Mouse (Mus musculus) c-Kit-positive CD71-positive TER-119-negative erythroid progenitor cells, embryonic 14.5 days (primary cell): ENCODE data around the gene Evc.

Experiments used
- DNase-seq: peaks from one replicate; pipeline ENCODE4 v3.0.0-alpha.2; 2013; ENCODE audit warnings: low read depth

Gene Evc

GRCm38 (mm10) chr5:37298370-37298769 lies 38.3 kb downstream of the Evc start:
- peak; percentile 6 for DNase-seq

- no peak for DNase-seq
Measured at GRCm38 (mm10) chr5:37296717-37297116, 40.0 kb downstream of the Evc start.

GRCm38 (mm10) chr5:37290983-37291382 lies 45.7 kb downstream of the Evc start:
- no peak for DNase-seq

DNA sequence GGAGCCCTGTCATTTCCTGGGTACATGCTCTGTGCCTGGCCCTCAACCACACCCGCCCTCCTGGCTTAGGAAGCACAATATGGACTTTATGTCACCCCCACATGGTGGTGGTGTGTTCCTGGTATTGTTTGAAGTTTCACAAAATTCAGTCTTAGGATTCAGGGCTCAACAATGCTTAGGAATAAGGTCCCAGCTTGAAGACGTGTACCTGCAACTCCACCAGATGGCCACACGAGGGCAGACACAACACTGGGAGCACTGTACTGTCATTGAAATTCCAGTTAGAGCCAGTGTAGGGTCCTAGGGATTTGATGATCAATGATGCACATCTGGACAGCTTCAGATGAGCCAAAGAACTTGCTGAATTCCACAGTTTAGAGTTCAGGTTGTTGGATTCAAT lies 47.5 kb downstream of the Evc start:
- peak; percentile 15 for DNase-seq

DNA sequence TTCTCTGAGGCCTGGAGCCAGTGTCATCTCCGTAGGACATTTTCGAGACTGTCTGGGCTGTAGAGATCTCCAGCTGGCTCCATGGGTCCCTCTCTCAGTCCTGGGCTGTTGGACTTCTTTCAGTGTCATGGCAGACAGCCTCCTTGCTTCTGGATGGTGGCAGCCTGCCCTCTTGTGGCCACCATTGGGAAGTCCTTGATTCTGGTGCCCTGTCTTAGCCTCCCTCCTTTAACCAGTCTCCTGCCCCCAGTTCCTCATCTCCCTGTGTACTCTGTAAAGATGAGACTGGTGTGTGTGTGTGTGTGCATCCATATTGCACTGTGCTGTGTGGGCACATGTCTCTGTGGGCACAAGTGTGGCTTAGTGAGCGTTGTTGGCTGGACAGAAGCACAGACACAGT lies 48.3 kb downstream of the Evc start:
- DNase-seq = peak; percentile 9

DNA sequence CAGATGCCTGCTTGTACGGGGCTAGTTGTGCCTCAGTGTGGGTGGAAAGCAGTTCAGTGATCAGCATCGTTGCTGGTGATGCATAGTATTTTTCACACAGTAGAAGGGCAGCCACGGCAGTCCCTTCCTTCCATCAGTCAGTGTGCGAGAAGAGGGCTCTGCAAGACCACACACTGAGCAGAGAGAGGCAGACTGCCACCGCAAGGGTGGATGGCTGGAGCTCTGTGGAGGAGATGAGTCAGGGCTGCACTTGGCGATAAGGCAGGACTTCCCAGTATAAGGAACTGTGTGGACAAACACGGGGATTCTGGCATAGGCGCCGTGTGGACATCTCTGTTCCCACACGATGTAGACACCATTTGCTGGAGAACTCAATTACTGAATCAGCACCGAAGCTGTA lies 55.7 kb downstream of the Evc start:
- DNase-seq = no peak

- DNase-seq = no peak
Measured at GRCm38 (mm10) chr5:37263816-37264215, 72.9 kb downstream of the Evc start.

DNA sequence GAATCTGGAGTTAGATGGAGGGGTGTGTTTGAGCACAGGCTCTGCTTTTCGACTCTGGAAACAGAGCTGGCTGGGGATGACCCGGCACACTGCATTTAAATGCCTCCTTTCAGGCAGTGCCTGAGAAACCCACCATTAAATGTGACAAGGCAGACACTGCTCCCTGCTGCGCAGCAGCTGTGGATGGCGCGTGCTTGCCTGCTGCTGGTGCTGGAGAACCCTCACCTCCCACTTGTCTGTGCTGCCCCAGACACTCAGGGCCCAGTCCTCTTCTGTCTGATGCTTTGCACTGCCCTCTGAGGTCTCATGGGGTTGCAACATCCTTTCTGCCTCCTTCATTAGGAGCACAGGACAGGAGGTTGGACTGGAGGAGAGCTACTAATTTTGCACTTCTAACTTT lies 75.0 kb downstream of the Evc start:
- DNase-seq = no peak

DNA sequence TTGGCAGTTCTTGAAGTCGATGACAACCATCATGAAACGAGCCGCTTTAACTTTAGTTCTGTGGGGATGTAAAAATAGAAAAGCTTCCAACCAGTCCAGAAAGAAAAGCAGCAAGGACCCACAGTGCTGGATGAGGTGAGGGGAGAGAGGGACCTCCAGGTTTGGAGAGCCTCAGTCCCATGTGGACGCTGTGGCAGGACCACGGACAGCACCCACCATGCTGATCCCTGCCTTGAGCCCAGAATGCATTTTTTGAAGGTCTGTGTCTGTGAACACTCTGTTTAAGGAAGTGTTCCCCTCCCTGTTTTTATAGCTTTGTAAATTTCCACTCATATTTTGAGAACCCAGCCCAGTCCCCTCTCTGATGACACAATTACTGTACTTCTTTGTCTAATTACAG lies 79.5 kb downstream of the Evc start:
- DNase-seq = no peak

DNA sequence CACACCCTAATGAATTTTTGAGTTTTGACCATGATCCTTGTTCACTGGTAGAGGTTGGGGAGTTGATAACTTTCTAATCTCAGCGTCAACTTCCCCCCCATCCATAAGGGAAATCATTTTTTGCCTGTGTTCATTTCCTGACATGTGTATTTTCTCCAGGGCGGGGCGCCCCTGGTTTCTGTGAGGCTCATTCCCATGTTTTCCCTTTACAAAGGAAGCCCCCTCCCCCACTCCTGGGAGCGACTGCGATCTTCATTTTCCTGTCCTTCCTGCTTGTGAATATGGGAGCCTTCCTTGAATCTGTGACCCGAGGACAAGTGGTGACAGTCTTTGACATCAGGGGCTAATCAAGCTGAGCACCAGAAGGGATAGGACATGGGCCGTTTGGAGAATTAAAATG lies 79.9 kb downstream of the Evc start:
- no peak for DNase-seq

- no peak for DNase-seq
Measured at GRCm38 (mm10) chr5:37254523-37254922, 82.2 kb downstream of the Evc start.

- no peak for DNase-seq
Measured at GRCm38 (mm10) chr5:37252101-37252804, 84.4 kb downstream of the Evc start.

DNA sequence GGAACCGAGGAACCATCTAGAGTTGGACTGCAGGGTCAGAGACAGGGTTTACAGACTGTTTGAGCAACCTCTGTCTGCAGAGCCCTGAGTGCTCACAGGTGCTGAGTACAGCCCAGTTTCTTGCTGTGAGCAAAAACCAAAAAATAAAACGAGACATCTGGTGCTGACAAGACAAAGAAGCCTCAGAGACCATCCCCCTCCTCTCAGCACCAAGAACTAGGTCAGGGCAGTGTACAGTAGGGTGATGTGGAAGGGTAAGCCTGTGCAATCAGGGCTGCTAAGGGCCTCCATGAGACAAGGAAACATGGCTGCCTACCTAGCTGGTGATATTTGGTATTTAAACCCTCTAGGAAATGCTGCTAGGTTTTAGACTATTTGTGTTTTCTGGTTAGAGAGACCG lies 85.1 kb downstream of the Evc start:
- no peak for DNase-seq

GRCm38 (mm10) chr5:37248870-37249269 lies 87.8 kb downstream of the Evc start:
- DNase-seq = no peak

- no peak for DNase-seq
Measured at GRCm38 (mm10) chr5:37247456-37247855, 89.2 kb downstream of the Evc start.

GRCm38 (mm10) chr5:37246138-37246910 lies 90.4 kb downstream of the Evc start:
- DNase-seq = no peak

GRCm38 (mm10) chr5:37245651-37246050 lies 91.0 kb downstream of the Evc start:
- DNase-seq = no peak

DNA sequence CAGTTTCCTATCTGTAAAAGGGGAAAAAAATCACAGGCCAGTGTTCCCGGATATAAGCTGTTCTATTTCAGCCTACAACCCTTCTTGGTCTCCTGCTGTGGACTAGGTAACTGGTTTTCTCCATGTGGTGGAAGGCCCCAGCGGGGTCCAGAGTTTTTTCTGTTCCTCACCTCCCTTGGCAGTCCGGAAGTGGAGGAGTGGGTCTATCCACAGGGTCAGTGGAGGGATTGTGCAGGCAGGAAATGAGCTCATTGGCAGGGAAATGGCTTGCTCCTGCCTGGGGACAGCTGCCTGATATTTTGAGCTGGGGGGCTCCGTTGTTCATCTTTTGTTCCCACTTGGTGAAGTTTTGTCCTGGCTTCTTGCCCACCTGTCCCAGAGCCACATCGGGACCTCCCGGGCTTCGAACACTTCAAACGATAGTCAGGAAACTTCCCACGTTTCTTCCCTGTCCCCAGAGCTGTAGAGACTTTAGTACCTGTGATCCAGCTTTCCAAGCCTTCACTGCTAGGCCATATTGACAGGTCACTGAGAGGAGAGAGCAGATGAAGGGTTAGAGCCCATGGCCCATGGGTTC lies 91.9 kb downstream of the Evc start:
- DNase-seq = no peak

DNA sequence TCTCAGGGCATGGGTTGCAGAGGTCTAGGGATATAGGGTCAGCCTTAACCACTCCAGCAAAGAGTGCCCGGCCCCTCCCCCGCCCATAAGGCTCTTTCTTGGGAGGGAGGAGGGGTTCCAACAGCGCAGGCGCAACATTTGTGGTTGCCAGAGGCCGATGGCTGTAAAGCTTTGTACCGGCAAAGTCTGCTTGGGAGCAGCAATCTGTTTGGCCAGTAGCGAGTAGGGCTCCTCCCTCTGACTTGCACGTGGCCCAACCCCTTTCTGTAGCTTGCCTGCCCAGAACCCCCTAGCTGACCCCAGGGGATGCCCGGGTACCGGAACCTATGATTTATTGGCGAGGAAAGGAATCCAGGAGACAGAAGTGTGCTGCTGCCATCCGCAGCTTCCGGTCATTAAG lies 92.5 kb downstream of the Evc start:
- no peak for DNase-seq

GRCm38 (mm10) chr5:37243169-37243886 lies 93.4 kb downstream of the Evc start:
- DNase-seq = peak; percentile 34

DNA sequence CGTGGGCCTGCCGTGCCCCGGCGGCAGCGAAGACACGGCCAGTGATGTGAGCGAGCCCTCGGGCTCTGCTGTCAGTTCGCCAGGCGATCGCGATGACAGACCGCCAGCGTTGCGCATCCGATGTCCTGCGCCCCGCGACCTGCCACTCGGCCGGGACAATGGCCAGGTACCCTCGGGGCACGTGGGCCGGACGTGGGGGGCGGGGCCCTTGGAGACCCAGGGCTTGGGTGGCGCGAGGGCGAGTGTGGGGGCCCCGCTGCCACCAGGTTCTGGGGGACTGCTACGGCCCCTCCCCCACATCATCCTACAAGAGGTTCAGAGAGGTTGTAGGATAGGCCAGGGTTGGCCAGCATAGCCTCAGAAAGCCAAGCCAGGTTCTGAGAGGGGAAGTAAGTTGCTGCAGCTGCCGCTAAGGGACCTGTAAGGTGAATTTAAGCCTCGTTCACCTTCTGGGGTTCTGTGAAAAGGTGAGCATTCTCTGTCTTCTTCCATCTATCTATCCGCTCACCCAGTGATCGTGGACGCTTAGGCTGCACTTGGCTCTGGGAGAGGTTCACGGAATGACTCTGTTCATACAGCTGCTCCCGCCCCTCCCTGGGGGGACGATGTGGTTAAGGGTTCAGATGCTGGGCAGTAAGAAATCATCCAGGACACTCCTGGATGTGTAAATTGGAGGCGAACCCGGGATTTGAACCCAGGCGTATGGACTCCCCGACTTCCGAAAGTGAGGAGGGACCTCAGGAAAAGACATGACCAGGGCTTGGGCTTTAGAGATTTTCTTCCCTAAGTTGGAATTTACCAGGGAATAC lies 94.1 kb downstream of the Evc start:
- no peak for DNase-seq

GRCm38 (mm10) chr5:37241651-37242151 lies 95.0 kb downstream of the Evc start, which contains the start of gene Crmp1:
TSS of gene Crmp1 (plus strand) at chr5:37241940.
- peak; percentile 6 for DNase-seq
